Mouse (Mus musculus) midbrain, postnatal 0 days (tissue): ENCODE results near the gene Creg2. TPM values are rescaled to one million over a fixed set of nuclear protein-coding genes. Genes with fewer than 3 reads are reported as not detected.
A peak's percentile ranks its signal among the peaks of the same experiment; 100 is the strongest.

Source experiments
- ATAC-seq: fragments of 200-750 bp; cut with Nextera tagmentation; 2 replicates; pipeline ENCODE4 v1.8.0; 2017; ENCODE audit warnings: moderate number of reproducible peaks, mild to moderate bottlenecking, moderate TSS enrichment, moderate library complexity; ENCODE audit not compliant: low FRiP score
- DNase-seq: peaks from one replicate; pipeline ENCODE4 v3.0.0-alpha.2; 2015; ENCODE audit warnings: low spot score
- H3K27ac ChIP-seq: fragments of 300-500 bp; sonication (generic); 2 replicates; pipeline ENCODE4 v1.5.1; 2014; ENCODE audit warnings: low read depth, mild to moderate bottlenecking, low read length, mixed read lengths
- H3K27me3 ChIP-seq: fragments of 300-500 bp; sonication (generic); 2 replicates; pipeline ENCODE4 v1.6.1; 2014; ENCODE audit warnings: low read length, control low read depth, mixed read lengths; ENCODE audit not compliant: insufficient read depth
- H3K36me3 ChIP-seq: fragments of 300-500 bp; sonication (generic); 2 replicates; pipeline ENCODE4 v1.6.1; 2014; ENCODE audit warnings: low read length, control low read depth, mixed read lengths; ENCODE audit not compliant: insufficient read depth
- H3K4me1 ChIP-seq: fragments of 300-500 bp; sonication (generic); 2 replicates; pipeline ENCODE4 v1.6.1; 2014; ENCODE audit warnings: mild to moderate bottlenecking, control low read depth, antibody characterized with exemption, low read length, mixed read lengths; ENCODE audit not compliant: insufficient read depth
- H3K4me2 ChIP-seq: fragments of 300-500 bp; sonication (generic); 2 replicates; pipeline ENCODE4 v1.6.1; 2014; ENCODE audit warnings: low read depth, mild to moderate bottlenecking, low read length, mixed read lengths; ENCODE audit not compliant: poor library complexity, severe bottlenecking
- H3K4me3 ChIP-seq: fragments of 300-500 bp; sonication (generic); 2 replicates; pipeline ENCODE4 v1.5.1; 2014; ENCODE audit warnings: low read depth, mild to moderate bottlenecking, low read length, moderate library complexity
- H3K9ac ChIP-seq: fragments of 300-500 bp; sonication (generic); replicated peaks from 2 replicates; pipeline ENCODE4 v1.6.1; 2014; ENCODE audit warnings: mild to moderate bottlenecking, low read length, moderate library complexity, mixed read lengths; ENCODE audit not compliant: poor library complexity, severe bottlenecking
- H3K9me3 ChIP-seq: fragments of 300-500 bp; sonication (generic); 2 replicates; pipeline ENCODE4 v1.6.1; 2016; ENCODE audit warnings: low read length, control low read depth
- CTCF ChIP-seq: IDR thresholded peaks from 2 replicates; pipeline ENCODE4 v1.5.1; 2016; ENCODE audit warnings: antibody characterized with exemption, mild to moderate bottlenecking
- WGBS: fragments of 180-500 bp; shearing (Covaris S2); extraction: QIAGEN DNeasy Blood & Tissue Kit; methylation state at CpG from one replicate; pipeline ENCODE4 v1.1.7; 2014; 5-methylcytosine and 5-hydroxymethylcytosine counted together
- polyA plus RNA-seq: library from polyadenylated mRNA; unstranded; fragments of >200 nt; fragmentation: Nextera tagmentation; extraction: Ambion mirVana; gene quantifications from 2 replicates; pipeline ENCODE4 v1.2.1, GENCODE M21; 2015
- total RNA-seq: library from RNA; depleted of rRNA; stranded (reverse); fragments of >200 nt; gene quantifications from 2 replicates; pipeline ENCODE4 v1.2.3, GENCODE M21; 2014

Creg2 gene
- total and polyA plus RNA-seq, 2 experiments from 2014 or later, result 14.6 to 25.9 TPM

- Histone ChIP-seq H3K4me1 (no peaks in the 10 kb centered on the region), H3K9me3 (no peaks in the 10 kb centered on the region), H3K27ac (no peak overlapping the region), H3K9ac (no peak overlapping the region), H3K4me2 (no peak overlapping the region), H3K36me3 (peaks cover 2% of the 10 kb centered on the region; the same call in 1 of the 2 replicates), H3K27me3 (no peaks in the 10 kb centered on the region), H3K4me3 (no peak overlapping the region)
- WGBS, result 23% methylated on average over 8 of the region's 8 CpGs
- DNase-seq, result peak; percentile 14
- ATAC-seq, result no peak
- TF ChIP-seq CTCF, result no peak
These were observed 32.8 kb downstream of the Creg2 start for GRCm38 (mm10) chr1:39618524-39618923.

- no peak overlapping the region for H3K27ac ChIP-seq
- H3K36me3 ChIP-seq, result no peaks in the 10 kb centered on the region; the same call in 1 of the 2 replicates
- WGBS, result 76% methylated on average over 6 of the region's 6 CpGs
- no peak for TF ChIP-seq CTCF
- no peak overlapping the region for H3K4me3 ChIP-seq
- no peak overlapping the region for H3K9ac ChIP-seq
- DNase-seq (no peak), ATAC-seq (no peak)
- H3K27me3 ChIP-seq, result no peaks in the 10 kb centered on the region
- no peaks in the 10 kb centered on the region for H3K4me1 ChIP-seq
- H3K9me3 ChIP-seq, result no peaks in the 10 kb centered on the region
- H3K4me2 ChIP-seq, result no peak overlapping the region
These were observed 35.7 kb downstream of the Creg2 start for GRCm38 (mm10) chr1:39615526-39615925.

- no peak; the same call in 1 of the 2 replicates for ATAC-seq
- TF ChIP-seq CTCF, result peak; percentile 80
- Histone ChIP-seq H3K36me3 (no peaks in the 10 kb centered on the region), H3K27ac (no peak overlapping the region), H3K4me1 (no peaks in the 10 kb centered on the region), H3K27me3 (no peaks in the 10 kb centered on the region), H3K4me3 (no peak overlapping the region), H3K9ac (no peak overlapping the region), H3K9me3 (no peaks in the 10 kb centered on the region), H3K4me2 (no peak overlapping the region)
- WGBS, result 23% methylated on average over 11 of the region's 11 CpGs
- peak; percentile 73 for DNase-seq
These were observed 36.6 kb downstream of the Creg2 start for GRCm38 (mm10) chr1:39614462-39615279.

- Histone ChIP-seq H3K9ac (no peak overlapping the region), H3K4me3 (no peak overlapping the region), H3K27ac (no peak overlapping the region), H3K4me2 (no peak overlapping the region), H3K27me3 (no peaks in the 10 kb centered on the region), H3K9me3 (no peaks in the 10 kb centered on the region), H3K36me3 (no peaks in the 10 kb centered on the region), H3K4me1 (no peaks in the 10 kb centered on the region)
- ATAC-seq, result no peak
- WGBS, result 84% methylated on average over 3 of the region's 3 CpGs
- DNase-seq, result no peak
- no peak for TF ChIP-seq CTCF
These were observed 38.2 kb downstream of the Creg2 start for GRCm38 (mm10) chr1:39613061-39613460.

- H3K27ac ChIP-seq, result no peak overlapping the region
- H3K36me3 ChIP-seq, result no peaks in the 10 kb centered on the region
- H3K27me3 ChIP-seq, result no peaks in the 10 kb centered on the region
- no peak for TF ChIP-seq CTCF
- H3K4me2 ChIP-seq, result no peak overlapping the region
- H3K9me3 ChIP-seq, result no peaks in the 10 kb centered on the region
- H3K4me1 ChIP-seq, result no peaks in the 10 kb centered on the region
- ATAC-seq (no peak), DNase-seq (no peak)
- no peak overlapping the region for H3K9ac ChIP-seq
- WGBS, result 81% methylated on average over 5 of the region's 5 CpGs
- H3K4me3 ChIP-seq, result no peak overlapping the region
These were observed 38.8 kb downstream of the Creg2 start for GRCm38 (mm10) chr1:39612491-39612890.

- no peak for ATAC-seq
These were observed 42.7 kb downstream of the Creg2 start for GRCm38 (mm10) chr1:39608534-39608933.

More at GRCm38 (mm10) chr1:39608534-39608933, 42.7 kb downstream of the Creg2 start:
- Histone ChIP-seq H3K36me3 (no peaks in the 10 kb centered on the region), H3K27me3 (no peaks in the 10 kb centered on the region), H3K27ac (no peak overlapping the region), H3K9me3 (no peaks in the 10 kb centered on the region), H3K4me2 (no peak overlapping the region), H3K4me3 (no peak overlapping the region), H3K9ac (no peak overlapping the region), H3K4me1 (no peaks in the 10 kb centered on the region)
- no peak for TF ChIP-seq CTCF
- 82% methylated on average over 8 of the region's 8 CpGs for WGBS
- DNase-seq, result no peak
